Mouse (Mus musculus): ENCODE measurements around the gene Paxx. TPM values are rescaled to one million over a fixed set of nuclear protein-coding genes. Genes with fewer than 3 reads are reported as not detected.
"Not testable (repeated sequence)": the region's sequence is repeated elsewhere in the genome, so short reads cannot be mapped to it uniquely, and the experiment has no call there.

Paxx gene
- polyA plus RNA-seq, 1 experiment from 2014 or later: 25.7 TPM

DNA sequence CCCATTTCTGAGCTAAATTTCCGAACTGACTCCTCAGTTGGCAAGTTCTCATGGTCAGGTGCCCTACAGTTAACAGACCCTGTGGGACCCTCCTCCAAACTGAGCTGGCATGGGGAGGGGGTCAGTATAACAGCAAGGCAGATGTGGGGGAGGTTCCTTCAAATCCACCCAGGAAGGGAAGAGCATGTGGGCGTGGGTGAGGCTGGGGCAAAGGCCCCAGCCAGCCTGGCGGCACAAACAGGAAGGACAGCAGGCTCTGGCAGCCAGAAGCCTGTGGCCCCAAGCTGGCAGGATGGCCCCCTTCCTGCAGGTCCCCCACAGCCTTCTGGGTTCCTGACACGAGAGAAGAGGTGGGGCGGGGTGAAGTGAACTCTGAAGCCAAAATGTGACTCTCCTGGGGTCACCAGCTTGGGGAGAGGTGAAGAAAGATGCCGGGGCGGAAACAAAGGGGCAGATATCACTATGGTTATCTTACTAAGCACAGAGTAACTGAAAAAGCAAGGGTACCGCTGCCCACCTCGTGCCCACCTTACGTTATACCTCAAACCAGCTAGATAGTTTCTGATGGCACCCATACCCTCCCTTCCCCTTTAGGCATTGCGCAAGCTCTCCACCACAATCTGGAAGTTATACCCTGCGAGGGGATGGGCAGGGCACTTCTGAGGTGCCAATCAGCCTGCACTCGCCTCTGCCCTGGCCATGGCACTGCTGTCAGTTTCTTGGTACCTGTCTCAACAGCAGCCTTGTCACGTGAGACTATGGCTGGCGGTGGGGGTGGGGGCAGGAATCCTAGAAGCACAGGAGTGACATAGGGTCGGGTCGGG lies 38.1 kb downstream of the Paxx start, which contains the start of gene Fut7:
Gene Fut7, plus strand, starts transcription at position 681 of the 824 bp plus-strand sequence.
- no peak within 1 kb of the TSS for H3K4me2 ChIP-seq
- no peak within 1 kb of the TSS for H3K4me3 ChIP-seq
- no peaks in the 10 kb centered on the region for H3K4me1 ChIP-seq
- no peaks in the 10 kb centered on the region for H3K36me3 ChIP-seq
- H3K9ac ChIP-seq: no peak within 1 kb of the TSS; the same call in 1 of the 2 replicates
- WGBS: 54% methylated on average over 17 of the region's 17 CpGs
- peaks cover 68% of the 10 kb centered on the region for H3K27me3 ChIP-seq (replicated peaks)
- no peak for ATAC-seq (ENCODE audit: extremely low read depth, insufficient number of reproducible peaks, low FRiP score, low TSS enrichment)
- no peaks in the 10 kb centered on the region for H3K9me3 ChIP-seq
- no peak within 1 kb of the TSS for H3K27ac ChIP-seq (replicated peaks)

DNA sequence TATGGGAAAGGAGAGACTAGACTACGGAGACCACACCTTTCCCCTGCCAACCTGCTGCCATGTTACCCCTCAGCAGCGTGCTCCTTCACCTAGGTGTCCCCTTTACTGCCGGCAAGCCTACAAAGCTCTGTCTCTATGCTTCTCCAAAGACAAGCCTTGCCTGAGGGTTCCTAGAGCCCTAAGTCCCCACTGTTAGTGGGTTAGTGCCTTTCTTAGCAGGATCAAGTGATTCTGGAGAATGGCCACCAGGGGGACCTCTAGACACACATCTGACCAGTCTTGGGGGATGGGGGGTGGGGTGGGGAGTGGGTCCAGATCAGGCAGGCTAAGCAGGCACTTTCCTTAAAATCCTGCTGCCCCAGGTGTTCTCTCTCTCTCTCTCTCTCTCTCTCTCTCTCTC lies 39.0 kb downstream of the Paxx start:
- no peaks in the 10 kb centered on the region for H3K36me3 ChIP-seq
- 17% methylated on average over 3 of the region's 3 CpGs for WGBS
- H3K4me1 ChIP-seq: no peaks in the 10 kb centered on the region
- peaks cover 65% of the 10 kb centered on the region for H3K27me3 ChIP-seq (replicated peaks)
- H3K9me3 ChIP-seq: no peaks in the 10 kb centered on the region
- no peak for ATAC-seq (ENCODE audit: extremely low read depth, insufficient number of reproducible peaks, low FRiP score, low TSS enrichment)
- H3K4me2 ChIP-seq: no peak overlapping the region
- H3K9ac ChIP-seq: no peak overlapping the region
- H3K4me3 ChIP-seq: no peak overlapping the region
- H3K27ac ChIP-seq (replicated peaks): no peak overlapping the region

GRCm38 (mm10) chr2:25417426-25417825 lies 43.5 kb downstream of the Paxx start:
- H3K4me3 ChIP-seq: no peak overlapping the region
- H3K27me3 ChIP-seq (replicated peaks): peaks cover 25% of the 10 kb centered on the region; the same call in 1 of the 2 replicates
- WGBS: 36% methylated on average over 3 of the region's 3 CpGs
- ATAC-seq (ENCODE audit: extremely low read depth, insufficient number of reproducible peaks, low FRiP score, low TSS enrichment): no peak
- no peaks in the 10 kb centered on the region for H3K36me3 ChIP-seq
- no peaks in the 10 kb centered on the region for H3K4me1 ChIP-seq
- no peak overlapping the region for H3K4me2 ChIP-seq
- H3K9ac ChIP-seq: no peak overlapping the region
- H3K9me3 ChIP-seq: no peaks in the 10 kb centered on the region
- no peak overlapping the region for H3K27ac ChIP-seq (replicated peaks)

- H3K4me1 ChIP-seq; ATAC-seq (ENCODE audit: extremely low read depth, insufficient number of reproducible peaks, low FRiP score, low TSS enrichment); H3K4me3 ChIP-seq; H3K9me3 ChIP-seq; H3K4me2 ChIP-seq; H3K27ac ChIP-seq (replicated peaks); H3K9ac ChIP-seq; H3K36me3 ChIP-seq: not testable (repeated sequence)
- H3K27me3 ChIP-seq (replicated peaks): peaks cover 27% of the 10 kb centered on the region
Measured at GRCm38 (mm10) chr2:25413436-25413835, 47.5 kb downstream of the Paxx start.

GRCm38 (mm10) chr2:25408908-25409307 lies 52.0 kb downstream of the Paxx start:
- no peaks in the 10 kb centered on the region for H3K4me1 ChIP-seq
- 72% methylated on average over 10 of the region's 10 CpGs for WGBS
- H3K27me3 ChIP-seq (replicated peaks): peaks cover 56% of the 10 kb centered on the region
- ATAC-seq (ENCODE audit: extremely low read depth, insufficient number of reproducible peaks, low FRiP score, low TSS enrichment): no peak
- no peak overlapping the region for H3K27ac ChIP-seq (replicated peaks)
- H3K9me3 ChIP-seq: no peaks in the 10 kb centered on the region
- no peak overlapping the region for H3K4me2 ChIP-seq
- no peak overlapping the region for H3K4me3 ChIP-seq
- H3K36me3 ChIP-seq: no peaks in the 10 kb centered on the region
- no peak overlapping the region for H3K9ac ChIP-seq

Small RNA genes within 50 kb of the gene (microRNA-seq; reads per million reads assigned to microRNA genes)
- gene Mir3087: not detected

Other genes with a start within 250 kb of the Paxx start
- gene Nelfb, start 249.6 kb downstream of the Paxx start, polyA plus RNA-seq (2015; fragmentation: Nextera tagmentation; extraction: Ambion mirVana): 68.8 and 72.8 TPM in 2 replicates
- gene Stpg3, start 246.5 kb downstream of the Paxx start, polyA plus RNA-seq (2015; fragmentation: Nextera tagmentation; extraction: Ambion mirVana): not detected in 2 replicates
- gene Fam166a, start 242.3 kb downstream of the Paxx start, polyA plus RNA-seq (2015; fragmentation: Nextera tagmentation; extraction: Ambion mirVana): not detected in 2 replicates
- 402 and 437 TPM in 2 replicates for gene Tubb4b, start 236.4 kb downstream of the Paxx start, polyA plus RNA-seq (2015; fragmentation: Nextera tagmentation; extraction: Ambion mirVana)
- gene Slc34a3, start 226.7 kb downstream of the Paxx start, polyA plus RNA-seq (2015; fragmentation: Nextera tagmentation; extraction: Ambion mirVana): not detected in 2 replicates
- not detected in 2 replicates for gene Rnf224, start 224.3 kb downstream of the Paxx start, polyA plus RNA-seq (2015; fragmentation: Nextera tagmentation; extraction: Ambion mirVana)
- 6.6 and 7.2 TPM in 2 replicates for gene Rnf208, start 218.8 kb downstream of the Paxx start, polyA plus RNA-seq (2015; fragmentation: Nextera tagmentation; extraction: Ambion mirVana)
- gene Cysrt1, start 218.6 kb downstream of the Paxx start, polyA plus RNA-seq (2015; fragmentation: Nextera tagmentation; extraction: Ambion mirVana): not detected in 2 replicates
- 2.1 and 2.9 TPM in 2 replicates for gene AL732309.1, start 214.2 kb downstream of the Paxx start, polyA plus RNA-seq (2015; fragmentation: Nextera tagmentation; extraction: Ambion mirVana)
- 15.5 and 15.9 TPM in 2 replicates for gene Tmem203, start 205.7 kb downstream of the Paxx start, polyA plus RNA-seq (2015; fragmentation: Nextera tagmentation; extraction: Ambion mirVana)
- 3.5 and 4.3 TPM in 2 replicates for gene Tprn, start 198.5 kb downstream of the Paxx start, polyA plus RNA-seq (2015; fragmentation: Nextera tagmentation; extraction: Ambion mirVana)
- 144 and 158 TPM in 2 replicates for gene Ssna1, start 188.7 kb downstream of the Paxx start, polyA plus RNA-seq (2015; fragmentation: Nextera tagmentation; extraction: Ambion mirVana)
- 77.3 and 82.5 TPM in 2 replicates for gene Anapc2, start 188.6 kb downstream of the Paxx start, polyA plus RNA-seq (2015; fragmentation: Nextera tagmentation; extraction: Ambion mirVana)
- not detected in 2 replicates for gene Tmem210, start 172.9 kb downstream of the Paxx start, polyA plus RNA-seq (2015; fragmentation: Nextera tagmentation; extraction: Ambion mirVana)
- not detected in 2 replicates for gene Lrrc26, start 171.2 kb downstream of the Paxx start, polyA plus RNA-seq (2015; fragmentation: Nextera tagmentation; extraction: Ambion mirVana)
- gene Grin1, start 141.9 kb downstream of the Paxx start, polyA plus RNA-seq (2015; fragmentation: Nextera tagmentation; extraction: Ambion mirVana): 0.09 and 0.16 TPM in 2 replicates
- gene Man1b1, start 128.8 kb downstream of the Paxx start, polyA plus RNA-seq (2015; fragmentation: Nextera tagmentation; extraction: Ambion mirVana): 28.4 and 31.3 TPM in 2 replicates
- 13.6 and 14.4 TPM in 2 replicates for gene Dpp7, start 104.7 kb downstream of the Paxx start, polyA plus RNA-seq (2015; fragmentation: Nextera tagmentation; extraction: Ambion mirVana)
- gene Uap1l1, start 95.4 kb downstream of the Paxx start, polyA plus RNA-seq (2015; fragmentation: Nextera tagmentation; extraction: Ambion mirVana): 14.9 and 17.0 TPM in 2 replicates
- gene Sapcd2, start 88.8 kb downstream of the Paxx start, polyA plus RNA-seq (2015; fragmentation: Nextera tagmentation; extraction: Ambion mirVana): 16.5 and 18.1 TPM in 2 replicates
- 0.51 and 0.68 TPM in 2 replicates for gene Entpd2, start 65.2 kb downstream of the Paxx start, polyA plus RNA-seq (2015; fragmentation: Nextera tagmentation; extraction: Ambion mirVana)
- gene Npdc1, start 61.7 kb downstream of the Paxx start, polyA plus RNA-seq (2015; fragmentation: Nextera tagmentation; extraction: Ambion mirVana): 26.6 and 29.0 TPM in 2 replicates
- 0.07 TPM in 1 of 2 replicates, not detected in the other for gene Fut7, start 37.8 kb downstream of the Paxx start, polyA plus RNA-seq (2015; fragmentation: Nextera tagmentation; extraction: Ambion mirVana)
- 2.7 and 3.2 TPM in 2 replicates for gene Abca2, start 32.4 kb downstream of the Paxx start, polyA plus RNA-seq (2015; fragmentation: Nextera tagmentation; extraction: Ambion mirVana)
- gene Clic3, start 4.3 kb downstream of the Paxx start, polyA plus RNA-seq (2015; fragmentation: Nextera tagmentation; extraction: Ambion mirVana): 1.8 and 2.5 TPM in 2 replicates
- gene Ptgds, start 9.0 kb upstream of the Paxx start, polyA plus RNA-seq (2015; fragmentation: Nextera tagmentation; extraction: Ambion mirVana): 19.8 and 20.7 TPM in 2 replicates
- not detected in 2 replicates for gene Lcn12, start 32.8 kb upstream of the Paxx start, polyA plus RNA-seq (2015; fragmentation: Nextera tagmentation; extraction: Ambion mirVana)
- 73.8 and 83.9 TPM in 2 replicates for gene Fbxw5, start 39.7 kb upstream of the Paxx start, polyA plus RNA-seq (2015; fragmentation: Nextera tagmentation; extraction: Ambion mirVana)
- gene C8g, start 40.6 kb upstream of the Paxx start, polyA plus RNA-seq (2015; fragmentation: Nextera tagmentation; extraction: Ambion mirVana): 3.1 and 3.5 TPM in 2 replicates
- gene Traf2, start 85.8 kb upstream of the Paxx start, polyA plus RNA-seq (2015; fragmentation: Nextera tagmentation; extraction: Ambion mirVana): 21.0 and 22.9 TPM in 2 replicates
- 277 and 302 TPM in 2 replicates for gene Edf1, start 96.8 kb upstream of the Paxx start, polyA plus RNA-seq (2015; fragmentation: Nextera tagmentation; extraction: Ambion mirVana)
- gene Mamdc4, start 113.8 kb upstream of the Paxx start, polyA plus RNA-seq (2015; fragmentation: Nextera tagmentation; extraction: Ambion mirVana): 4.6 and 7.3 TPM in 2 replicates
- 177 and 199 TPM in 2 replicates for gene Phpt1, start 114.1 kb upstream of the Paxx start, polyA plus RNA-seq (2015; fragmentation: Nextera tagmentation; extraction: Ambion mirVana)
- 0.14 and 0.27 TPM in 2 replicates for gene Ajm1, start 120.7 kb upstream of the Paxx start, polyA plus RNA-seq (2015; fragmentation: Nextera tagmentation; extraction: Ambion mirVana)
- gene Rabl6, start 147.4 kb upstream of the Paxx start, polyA plus RNA-seq (2015; fragmentation: Nextera tagmentation; extraction: Ambion mirVana): 42.9 and 47.6 TPM in 2 replicates
- gene Ccdc183, start 156.6 kb upstream of the Paxx start, polyA plus RNA-seq (2015; fragmentation: Nextera tagmentation; extraction: Ambion mirVana): 0.11 and 0.13 TPM in 2 replicates
- 20.3 and 20.4 TPM in 2 replicates for gene Tmem141, start 160.9 kb upstream of the Paxx start, polyA plus RNA-seq (2015; fragmentation: Nextera tagmentation; extraction: Ambion mirVana)
- gene Fcna, start 166.9 kb upstream of the Paxx start, polyA plus RNA-seq (2015; fragmentation: Nextera tagmentation; extraction: Ambion mirVana): 2.3 and 2.6 TPM in 2 replicates
- gene Lcn8, start 192.0 kb upstream of the Paxx start, polyA plus RNA-seq (2015; fragmentation: Nextera tagmentation; extraction: Ambion mirVana): not detected in 2 replicates
- not detected in 2 replicates for gene Lcn5, start 196.9 kb upstream of the Paxx start, polyA plus RNA-seq (2015; fragmentation: Nextera tagmentation; extraction: Ambion mirVana)
- not detected in 2 replicates for gene Lcn6, start 215.7 kb upstream of the Paxx start, polyA plus RNA-seq (2015; fragmentation: Nextera tagmentation; extraction: Ambion mirVana)
- not detected in 2 replicates for gene Lcn10, start 221.6 kb upstream of the Paxx start, polyA plus RNA-seq (2015; fragmentation: Nextera tagmentation; extraction: Ambion mirVana)
- not detected in 2 replicates for gene Obp2a, start 238.9 kb upstream of the Paxx start, polyA plus RNA-seq (2015; fragmentation: Nextera tagmentation; extraction: Ambion mirVana)
- gene Bmyc, start 245.6 kb upstream of the Paxx start, polyA plus RNA-seq (2015; fragmentation: Nextera tagmentation; extraction: Ambion mirVana): 47.0 and 47.6 TPM in 2 replicates